Mouse (Mus musculus) forebrain, embryonic 12.5 days (tissue): ENCODE results near the gene Ube2r2. TPM values are rescaled to one million over a fixed set of nuclear protein-coding genes. Genes with fewer than 3 reads are reported as not detected.
A peak's percentile ranks its signal among the peaks of the same experiment; 100 is the strongest.

Experiments
- ATAC-seq: fragments of 200-750 bp; cut with Nextera tagmentation; 2 replicates; pipeline ENCODE4 v1.8.0; 2017; ENCODE audit warnings: moderate TSS enrichment; ENCODE audit not compliant: low FRiP score
- H3K27ac ChIP-seq: fragments of 300-500 bp; sonication (generic); 2 replicates; pipeline ENCODE4 v1.5.1; 2016; ENCODE audit warnings: mild to moderate bottlenecking
- H3K27me3 ChIP-seq: fragments of 300-500 bp; sonication (generic); 2 replicates; pipeline ENCODE4 v1.6.1; 2016; ENCODE audit warnings: mild to moderate bottlenecking
- H3K36me3 ChIP-seq: fragments of 300-500 bp; sonication (generic); replicated peaks from 2 replicates; pipeline ENCODE4 v1.6.1; 2016; ENCODE audit warnings: mild to moderate bottlenecking
- H3K4me1 ChIP-seq: fragments of 300-500 bp; sonication (generic); 2 replicates; pipeline ENCODE4 v1.6.1; 2016
- H3K4me2 ChIP-seq: fragments of 300-500 bp; sonication (generic); 2 replicates; pipeline ENCODE4 v1.6.1; 2016; ENCODE audit warnings: mild to moderate bottlenecking, moderate library complexity
- H3K4me3 ChIP-seq: fragments of 300-500 bp; sonication (generic); replicated peaks from 2 replicates; pipeline ENCODE4 v1.5.1; 2016; ENCODE audit warnings: mild to moderate bottlenecking
- H3K9ac ChIP-seq: fragments of 300-500 bp; sonication (generic); 2 replicates; pipeline ENCODE4 v1.6.1; 2016; ENCODE audit warnings: mild to moderate bottlenecking
- H3K9me3 ChIP-seq: fragments of 300-500 bp; sonication (generic); 2 replicates; pipeline ENCODE4 v1.6.1; 2016
- WGBS: fragments of 180-500 bp; shearing (Covaris S2); methylation state at CpG from one replicate; pipeline ENCODE4 v1.1.7; 2016; 5-methylcytosine and 5-hydroxymethylcytosine counted together
- polyA plus RNA-seq: library from polyadenylated mRNA; unstranded; fragments of >200 nt; fragmentation: Nextera tagmentation; extraction: Ambion mirVana; gene quantifications from 2 replicates; pipeline ENCODE4 v1.2.1, GENCODE M21; 2016

The Ube2r2 gene
- polyA plus RNA-seq, 1 experiment from 2014 or later, result 89.8 TPM

GRCm38 (mm10) chr4:41158251-41158650 lies 22.7 kb downstream of the Ube2r2 start:
- Histone ChIP-seq H3K4me3 (no peak overlapping the region), H3K4me1 (no peaks in the 10 kb centered on the region), H3K27me3 (no peaks in the 10 kb centered on the region), H3K27ac (no peak overlapping the region), H3K36me3 (no peaks in the 10 kb centered on the region), H3K9me3 (no peaks in the 10 kb centered on the region), H3K4me2 (no peak overlapping the region), H3K9ac (no peak overlapping the region)
- ATAC-seq, result no peak
- 92% methylated on average over 1 of the region's 1 CpGs for WGBS

- Histone ChIP-seq H3K27me3 (no peaks in the 10 kb centered on the region), H3K36me3 (no peaks in the 10 kb centered on the region), H3K4me1 (peaks cover 12% of the 10 kb centered on the region), H3K9me3 (no peaks in the 10 kb centered on the region), H3K9ac (no peak overlapping the region), H3K4me3 (no peak overlapping the region), H3K4me2 (no peak overlapping the region), H3K27ac (no peak overlapping the region)
- WGBS, result 95% methylated on average over 3 of the region's 3 CpGs
- no peak for ATAC-seq
These were observed 25.7 kb downstream of the Ube2r2 start for GRCm38 (mm10) chr4:41161232-41161631.

- no peak for ATAC-seq
- Histone ChIP-seq H3K27me3 (no peaks in the 10 kb centered on the region), H3K4me3 (no peak overlapping the region), H3K36me3 (peaks cover 15% of the 10 kb centered on the region), H3K9me3 (no peaks in the 10 kb centered on the region), H3K4me1 (peaks cover 12% of the 10 kb centered on the region), H3K9ac (no peak overlapping the region; the same call in 1 of the 2 replicates), H3K4me2 (no peak overlapping the region), H3K27ac (peak overlapping the region; percentile 69)
- 27% methylated on average over 2 of the region's 2 CpGs for WGBS
These were observed 29.4 kb downstream of the Ube2r2 start for GRCm38 (mm10) chr4:41164974-41165373.

GRCm38 (mm10) chr4:41165693-41166475 lies 30.3 kb downstream of the Ube2r2 start:
- H3K27ac ChIP-seq, result peak overlapping the region; percentile 69
- no peak for ATAC-seq

GRCm38 (mm10) chr4:41170970-41171369 lies 35.4 kb downstream of the Ube2r2 start:
- Histone ChIP-seq H3K4me1 (no peaks in the 10 kb centered on the region), H3K4me3 (no peak overlapping the region), H3K9ac (no peak overlapping the region), H3K36me3 (peaks cover 28% of the 10 kb centered on the region), H3K9me3 (no peaks in the 10 kb centered on the region), H3K27me3 (no peaks in the 10 kb centered on the region), H3K27ac (no peak overlapping the region), H3K4me2 (no peak overlapping the region)
- no peak for ATAC-seq
- WGBS, result 94% methylated on average over 2 of the region's 2 CpGs

More at GRCm38 (mm10) chr4:41165693-41166475, 30.3 kb downstream of the Ube2r2 start:
- WGBS, result 76% methylated on average over 6 of the region's 6 CpGs
- H3K9me3 ChIP-seq, result no peaks in the 10 kb centered on the region
- no peak overlapping the region for H3K4me3 ChIP-seq
- H3K4me1 ChIP-seq, result peaks cover 12% of the 10 kb centered on the region
- peaks cover 15% of the 10 kb centered on the region for H3K36me3 ChIP-seq
- H3K27me3 ChIP-seq, result no peaks in the 10 kb centered on the region
- H3K9ac ChIP-seq, result no peak overlapping the region
- H3K4me2 ChIP-seq, result no peak overlapping the region

GRCm38 (mm10) chr4:41174631-41175030 lies 39.1 kb downstream of the Ube2r2 start:
- no peak overlapping the region for H3K4me2 ChIP-seq
- 84% methylated on average over 2 of the region's 2 CpGs for WGBS
- H3K9ac ChIP-seq, result no peak overlapping the region
- no peak overlapping the region for H3K27ac ChIP-seq
- no peaks in the 10 kb centered on the region for H3K27me3 ChIP-seq
- no peak for ATAC-seq
- no peaks in the 10 kb centered on the region for H3K4me1 ChIP-seq
- H3K4me3 ChIP-seq, result no peak overlapping the region
- H3K9me3 ChIP-seq, result no peaks in the 10 kb centered on the region
- peaks cover 37% of the 10 kb centered on the region for H3K36me3 ChIP-seq

GRCm38 (mm10) chr4:41179825-41180725 lies 44.5 kb downstream of the Ube2r2 start:
- H3K36me3 ChIP-seq, result peaks cover 57% of the 10 kb centered on the region
- H3K9me3 ChIP-seq, result no peaks in the 10 kb centered on the region
- ATAC-seq, result 0 out of 2 replicates have a peak, but pooled peaks have one; percentile 39
- no peak overlapping the region for H3K4me2 ChIP-seq
- no peak overlapping the region for H3K9ac ChIP-seq
- 84% methylated on average over 15 of the region's 15 CpGs for WGBS
- no peak overlapping the region for H3K4me3 ChIP-seq
- H3K4me1 ChIP-seq, result no peaks in the 10 kb centered on the region
- H3K27me3 ChIP-seq, result no peaks in the 10 kb centered on the region
- 0 out of 2 replicates have a peak overlapping the region, but pooled peaks have one; percentile 8 for H3K27ac ChIP-seq

GRCm38 (mm10) chr4:41189809-41190208 lies 54.3 kb downstream of the Ube2r2 start:
- no peak for ATAC-seq
- 92% methylated on average over 2 of the region's 2 CpGs for WGBS
- H3K4me2 ChIP-seq, result no peak overlapping the region
- no peak overlapping the region for H3K27ac ChIP-seq
- H3K9ac ChIP-seq, result no peak overlapping the region
- H3K27me3 ChIP-seq, result no peaks in the 10 kb centered on the region
- no peak overlapping the region for H3K4me3 ChIP-seq
- peaks cover 73% of the 10 kb centered on the region for H3K36me3 ChIP-seq
- H3K9me3 ChIP-seq, result no peaks in the 10 kb centered on the region
- H3K4me1 ChIP-seq, result no peaks in the 10 kb centered on the region

- no peaks in the 10 kb centered on the region for H3K9me3 ChIP-seq
- no peak overlapping the region for H3K27ac ChIP-seq
These were observed 57.3 kb downstream of the Ube2r2 start for GRCm38 (mm10) chr4:41192544-41193512.

GRCm38 (mm10) chr4:41195328-41195727 lies 59.8 kb downstream of the Ube2r2 start:
- H3K27ac ChIP-seq, result no peak overlapping the region
- H3K4me1 ChIP-seq, result no peaks in the 10 kb centered on the region
- ATAC-seq, result no peak
- no peak overlapping the region for H3K9ac ChIP-seq
- WGBS, result 92% methylated on average over 15 of the region's 15 CpGs
- H3K4me3 ChIP-seq, result no peak overlapping the region
- peaks cover 96% of the 10 kb centered on the region for H3K36me3 ChIP-seq
- no peaks in the 10 kb centered on the region for H3K27me3 ChIP-seq
- H3K9me3 ChIP-seq, result no peaks in the 10 kb centered on the region
- no peak overlapping the region for H3K4me2 ChIP-seq

More at GRCm38 (mm10) chr4:41192544-41193512, 57.3 kb downstream of the Ube2r2 start:
- Histone ChIP-seq H3K4me1 (no peaks in the 10 kb centered on the region), H3K4me2 (no peak overlapping the region), H3K27me3 (no peaks in the 10 kb centered on the region), H3K9ac (no peak overlapping the region), H3K4me3 (no peak overlapping the region), H3K36me3 (peaks cover 86% of the 10 kb centered on the region)
- ATAC-seq, result no peak; the same call in 1 of the 2 replicates
- WGBS, result 74% methylated on average over 14 of the region's 14 CpGs

- H3K27me3 ChIP-seq, result no peaks in the 10 kb centered on the region
- H3K4me2 ChIP-seq, result no peak overlapping the region
- H3K9me3 ChIP-seq, result no peaks in the 10 kb centered on the region
- H3K4me1 ChIP-seq, result no peaks in the 10 kb centered on the region
- ATAC-seq, result no peak
- peak overlapping the region; percentile 33; the same call in 1 of the 2 replicates for H3K27ac ChIP-seq
- H3K36me3 ChIP-seq, result peaks cover 97% of the 10 kb centered on the region
- WGBS, result 76% methylated on average over 3 of the region's 3 CpGs
- H3K9ac ChIP-seq, result no peak overlapping the region
- no peak overlapping the region for H3K4me3 ChIP-seq
These were observed 61.5 kb downstream of the Ube2r2 start for GRCm38 (mm10) chr4:41196861-41197610.
